Mouse (Mus musculus) bone marrow macrophage, adult 2 months (primary cell): ENCODE results near the gene Celf5. TPM values are rescaled to one million over a fixed set of nuclear protein-coding genes. Genes with fewer than 3 reads are reported as not detected.

Experiments used
- H3K27ac ChIP-seq: 2 replicates; pipeline ENCODE4 v1.5.1; 2012; ENCODE audit warnings: low read depth, low read length; ENCODE audit not compliant: insufficient read depth
- H3K4me1 ChIP-seq: 2 replicates; pipeline ENCODE4 v1.6.1; 2012; ENCODE audit warnings: low read length; ENCODE audit not compliant: control insufficient read depth, insufficient read depth
- H3K4me3 ChIP-seq: 2 replicates; pipeline ENCODE4 v1.5.1; 2012; ENCODE audit warnings: mild to moderate bottlenecking, low read length, moderate library complexity; ENCODE audit not compliant: insufficient read depth
- CTCF ChIP-seq: IDR thresholded peaks from 2 replicates; pipeline ENCODE4 v1.5.1; 2012; ENCODE audit warnings: low read depth, mild to moderate bottlenecking, low read length, moderate library complexity
- POLR2A ChIP-seq: IDR thresholded peaks from 2 replicates; pipeline ENCODE4 v1.6.1; 2012; ENCODE audit warnings: mild to moderate bottlenecking, low read depth, low read length, borderline replicate concordance
- polyA plus RNA-seq: library from polyadenylated mRNA; stranded (reverse); fragments of >200 nt; gene quantifications from 2 replicates; pipeline ENCODE4 v1.2.4, GENCODE M21; 2012; ENCODE audit not compliant: missing spikeins, insufficient read depth, insufficient read length

Celf5 gene
- polyA plus RNA-seq, 1 experiment: not detected

DNA sequence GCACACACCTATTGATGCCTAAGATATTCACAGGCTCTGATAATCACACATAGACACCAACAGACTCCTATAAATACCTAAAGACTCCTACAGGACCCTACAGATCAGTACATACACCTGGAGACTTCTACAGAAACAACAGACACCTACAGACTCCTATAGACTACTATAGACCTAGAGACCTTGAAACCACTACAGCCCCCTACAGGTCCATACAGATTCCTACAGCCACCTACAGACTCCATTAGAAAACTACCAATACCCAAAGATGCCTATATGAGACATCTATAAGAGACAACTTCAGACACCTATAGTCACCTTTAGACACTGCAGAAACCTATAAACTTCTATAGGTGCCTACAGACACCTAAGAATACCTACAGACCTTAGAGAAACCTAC is 41.5 kb downstream of the Celf5 start:
- no peak for TF ChIP-seq POLR2A
- H3K27ac ChIP-seq: no peak overlapping the region
- H3K4me1 ChIP-seq: peaks cover 3% of the 10 kb centered on the region; the same call in 1 of the 2 replicates
- no peak overlapping the region for H3K4me3 ChIP-seq

DNA sequence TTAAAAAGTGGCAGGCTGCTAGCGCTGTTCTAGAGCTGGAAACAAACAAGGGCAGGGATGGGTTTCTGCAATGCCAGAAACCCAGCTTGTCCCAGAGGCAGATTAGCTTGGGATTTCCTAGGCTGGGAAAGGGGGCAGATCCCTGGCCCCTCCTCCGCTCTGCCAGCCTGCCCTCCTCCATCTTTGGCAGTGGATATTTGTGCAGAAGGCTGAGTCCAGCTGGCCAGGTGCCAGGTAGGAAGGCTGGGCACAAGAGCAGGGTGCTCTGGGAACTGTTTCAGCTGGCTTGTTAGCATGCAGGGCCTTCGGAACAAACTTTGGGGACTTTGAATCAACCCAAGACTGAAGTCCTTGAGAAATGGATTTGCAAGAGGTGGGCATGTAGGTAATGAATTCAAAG is 47.1 kb downstream of the Celf5 start:
- no peak overlapping the region for H3K4me3 ChIP-seq
- TF ChIP-seq CTCF (no peak), POLR2A (no peak)
- no peak overlapping the region for H3K27ac ChIP-seq
- peaks cover 28% of the 10 kb centered on the region for H3K4me1 ChIP-seq

DNA sequence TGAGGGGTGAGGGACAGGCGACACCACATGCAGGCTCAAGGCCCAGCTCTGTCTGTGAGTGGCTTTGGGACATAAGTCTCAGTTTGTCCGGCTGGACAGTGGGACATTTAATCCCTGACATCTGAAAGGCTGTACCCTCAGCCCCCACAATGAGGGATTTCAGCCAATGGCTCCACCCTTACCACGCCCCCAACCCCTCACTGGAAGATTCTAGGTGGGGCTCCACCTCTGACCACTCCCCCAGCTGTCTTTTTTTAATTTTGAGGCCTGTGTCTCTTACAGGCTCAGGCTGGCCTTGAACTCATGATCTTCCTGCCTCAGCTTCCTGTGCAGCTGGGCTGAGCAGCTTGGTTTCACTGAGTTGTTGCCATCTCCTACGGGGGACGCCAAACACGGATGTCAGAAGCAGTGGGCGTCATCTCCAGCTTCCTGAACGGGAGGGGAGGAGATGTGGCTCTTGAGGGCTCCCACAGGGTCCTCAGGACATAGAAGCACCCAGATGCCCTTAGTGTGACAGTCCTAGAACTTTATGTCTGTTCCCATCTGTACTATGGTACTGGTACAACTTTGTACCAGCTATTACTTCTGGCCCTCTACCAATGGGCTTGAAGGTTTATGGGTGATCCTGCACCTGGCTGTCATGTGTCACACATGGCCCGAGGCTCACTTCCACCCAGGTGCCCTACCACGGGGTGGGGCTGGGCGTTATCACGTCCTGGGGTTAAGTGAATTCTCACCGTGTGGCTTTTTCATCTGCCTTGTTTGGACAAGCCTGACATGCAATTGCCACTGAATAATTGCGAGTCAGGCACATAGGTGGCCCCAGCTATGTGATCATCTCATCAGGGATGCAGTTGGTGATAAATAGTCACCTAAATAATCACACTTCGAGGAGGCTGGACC is 47.9 kb downstream of the Celf5 start:
- peak overlapping the region; percentile 94 for H3K27ac ChIP-seq
- H3K4me1 ChIP-seq: peaks cover 25% of the 10 kb centered on the region
- TF ChIP-seq POLR2A (no peak), CTCF (no peak)
- H3K4me3 ChIP-seq: peak overlapping the region; percentile 65

DNA sequence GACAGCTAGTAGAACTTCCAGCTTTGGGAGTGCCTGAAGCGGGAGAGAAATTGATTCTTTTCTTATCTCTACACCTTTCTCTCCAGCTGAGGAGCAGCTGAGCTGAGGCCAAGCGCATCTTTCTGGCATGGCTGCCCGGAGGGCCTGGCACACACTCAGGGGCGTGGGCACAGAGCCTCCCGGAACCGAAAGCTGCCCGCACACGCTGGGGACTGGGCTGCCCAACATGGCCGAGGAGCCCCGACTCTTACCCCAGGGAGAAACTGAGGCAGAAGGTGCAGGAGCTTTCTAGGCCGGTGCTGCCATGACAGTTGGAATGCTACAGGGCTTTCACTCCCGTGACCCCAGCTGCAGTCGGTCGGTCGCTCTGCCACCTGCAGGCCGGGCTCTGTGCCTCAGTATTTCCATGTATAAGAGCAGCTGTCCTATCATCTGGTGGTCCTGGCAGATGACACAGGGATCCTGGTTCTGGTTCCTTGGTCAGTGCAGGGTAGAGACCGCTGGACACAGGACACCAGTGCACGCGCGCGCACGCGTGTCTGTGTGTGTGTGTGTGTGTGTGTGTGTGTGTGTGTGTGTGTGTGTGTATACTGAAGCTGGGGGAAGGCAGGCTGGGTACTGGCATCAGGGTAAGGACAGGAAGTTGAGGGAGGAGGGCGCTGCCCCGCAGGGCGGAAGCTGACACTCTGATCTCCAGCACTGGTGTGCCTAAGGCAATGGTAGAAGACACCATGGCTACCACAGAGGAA is 48.8 kb downstream of the Celf5 start:
- Histone ChIP-seq H3K27ac (peak overlapping the region; percentile 94), H3K4me1 (peaks cover 32% of the 10 kb centered on the region), H3K4me3 (peak overlapping the region; percentile 65)
- no peak for TF ChIP-seq CTCF
- TF ChIP-seq POLR2A: no peak

DNA sequence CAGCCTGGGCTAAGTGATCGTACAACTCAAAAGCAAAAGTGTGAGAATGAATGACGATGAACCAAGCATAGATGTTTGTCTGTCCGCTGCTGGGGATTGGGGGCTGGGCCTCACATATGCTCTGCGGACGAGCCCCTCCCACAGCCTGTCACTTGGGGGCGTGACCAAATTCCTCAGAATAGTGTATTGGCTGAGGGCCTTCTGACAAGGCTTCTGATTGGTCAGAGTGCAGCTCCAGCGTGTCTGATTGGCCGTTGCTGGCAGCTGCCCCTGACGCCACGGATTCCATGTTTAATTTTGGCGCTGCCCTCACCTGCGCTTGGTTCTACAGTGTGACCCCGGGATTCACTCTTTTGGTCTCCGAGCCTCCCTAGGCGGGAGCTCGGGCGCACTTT is 49.6 kb downstream of the Celf5 start:
- peaks cover 32% of the 10 kb centered on the region for H3K4me1 ChIP-seq
- peak overlapping the region; percentile 94 for H3K27ac ChIP-seq
- TF ChIP-seq CTCF: no peak
- TF ChIP-seq POLR2A: no peak
- peak overlapping the region; percentile 65 for H3K4me3 ChIP-seq

DNA sequence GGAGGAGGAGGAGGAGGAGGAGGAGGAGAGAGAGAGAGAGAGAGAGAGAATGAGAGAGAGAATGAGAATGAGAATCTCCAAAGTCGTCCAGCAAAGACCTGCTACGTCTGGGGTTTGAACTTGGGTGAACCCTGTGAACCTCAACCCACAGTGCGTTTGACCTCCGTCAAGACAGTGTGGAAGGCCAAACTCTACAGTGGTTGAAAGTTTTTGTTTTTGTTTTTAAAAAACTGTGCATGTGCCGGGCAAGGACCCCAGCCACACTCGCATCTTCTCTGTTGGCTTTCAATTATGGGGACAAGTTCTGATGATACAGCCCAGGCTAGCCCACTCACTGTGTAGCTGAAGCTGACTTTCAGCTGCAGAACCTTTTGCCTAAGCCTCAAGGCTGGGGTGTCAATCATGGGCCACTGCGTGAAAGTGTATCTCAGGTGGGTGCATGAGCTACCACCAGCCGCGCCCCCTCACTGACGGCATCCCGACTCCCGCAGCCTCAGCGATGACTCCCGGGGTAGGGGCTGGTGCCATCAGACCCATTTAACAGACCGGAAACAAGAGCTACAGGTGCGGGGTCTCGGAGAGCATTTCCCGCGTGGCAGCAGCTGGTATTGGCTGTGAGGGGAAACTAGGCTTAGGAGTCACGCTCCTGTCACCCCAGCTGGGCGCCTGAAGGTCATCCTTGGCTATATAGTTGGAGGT is 50.2 kb downstream of the Celf5 start:
- H3K4me3 ChIP-seq: peak overlapping the region; percentile 63
- peak overlapping the region; percentile 36 for H3K27ac ChIP-seq
- peaks cover 33% of the 10 kb centered on the region for H3K4me1 ChIP-seq
- no peak for TF ChIP-seq CTCF
- no peak for TF ChIP-seq POLR2A

DNA sequence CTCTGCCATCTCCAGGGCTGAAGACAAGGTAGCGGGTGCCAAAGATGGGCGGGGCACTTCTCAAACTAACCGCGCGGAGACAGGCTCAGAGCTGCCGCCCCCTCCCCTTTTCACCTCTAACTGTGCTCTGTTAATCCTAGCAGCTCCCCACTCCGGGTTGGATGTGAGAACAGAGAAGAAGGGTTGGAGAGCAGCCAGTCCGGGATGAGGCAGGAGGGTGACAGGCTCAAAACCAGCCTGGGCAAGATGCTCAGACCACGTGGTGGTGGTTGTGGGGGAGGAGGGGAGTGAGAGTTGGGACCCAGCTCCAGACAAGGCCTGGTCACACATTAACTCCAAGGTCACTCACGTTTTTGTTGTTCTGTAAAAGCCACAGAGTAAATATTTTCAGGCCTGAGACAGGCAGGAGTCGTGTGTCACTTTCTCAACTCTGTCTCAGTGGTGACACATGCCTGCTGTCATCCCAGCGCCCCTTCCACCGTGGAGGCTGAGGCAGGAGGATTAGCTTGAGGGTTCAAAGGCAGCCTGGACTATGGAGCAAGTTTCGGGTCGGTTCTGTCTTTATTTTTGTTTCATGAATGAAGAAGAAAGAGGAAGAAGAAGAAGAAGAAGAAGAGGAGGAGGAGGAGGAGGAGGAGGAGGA is 50.9 kb downstream of the Celf5 start:
- no peak for TF ChIP-seq CTCF
- no peak for TF ChIP-seq POLR2A
- H3K4me1 ChIP-seq: peaks cover 36% of the 10 kb centered on the region

DNA sequence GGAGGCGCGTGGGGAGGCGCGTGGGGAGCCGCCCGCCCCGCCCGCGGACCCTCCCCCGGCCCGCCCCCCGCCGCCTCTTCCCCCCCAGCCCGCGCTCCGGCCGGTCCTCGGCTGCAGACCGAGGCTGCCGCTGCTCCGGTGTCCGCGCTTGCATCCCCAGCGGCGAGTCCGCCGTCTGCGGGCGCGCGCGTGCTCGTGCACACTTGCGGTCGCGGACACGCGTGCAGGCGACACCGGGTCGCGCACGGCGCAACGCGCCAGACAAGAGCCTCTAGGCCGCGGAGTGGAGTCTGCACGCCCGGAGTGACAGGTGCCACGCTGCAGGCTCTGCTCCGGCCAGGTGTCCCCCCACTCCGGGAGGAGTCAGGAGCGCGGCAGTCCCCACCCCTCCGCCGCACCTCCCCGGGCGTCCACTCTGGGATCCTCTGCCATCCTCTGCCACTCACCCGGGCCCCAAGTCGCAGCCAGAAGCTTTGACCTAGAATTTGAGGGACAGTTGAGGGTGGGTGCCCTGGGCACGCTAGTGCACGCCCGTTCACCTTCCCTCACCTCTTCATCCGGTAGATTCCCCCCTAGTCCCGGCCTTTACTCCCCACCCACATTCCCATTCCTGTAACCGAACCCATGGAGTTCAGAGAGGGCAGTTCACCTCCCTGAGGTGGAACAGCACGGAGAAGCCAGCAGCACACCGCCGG is 51.5 kb downstream of the Celf5 start:
- TF ChIP-seq POLR2A: no peak
- TF ChIP-seq CTCF: no peak
- Histone ChIP-seq H3K27ac (peak overlapping the region; percentile 84), H3K4me3 (peak overlapping the region; percentile 79), H3K4me1 (peaks cover 36% of the 10 kb centered on the region)

More for the DNA sequence above, 50.9 kb downstream of the Celf5 start:
- Histone ChIP-seq H3K27ac (peak overlapping the region; percentile 46), H3K4me3 (peak overlapping the region; percentile 79)
